Mouse (Mus musculus) Muller cell, postnatal 12 days (primary cell): Measurements from ENCODE around the gene Plk1.
A peak's percentile ranks its signal among the peaks of the same experiment; 100 is the strongest.

Source experiments
- DNase-seq: peaks from one replicate; pipeline ENCODE4 v3.0.0-alpha.2; 2015; ENCODE audit errors: inconsistent ontology term

The Plk1 gene

GRCm38 (mm10) chr7:122191097-122191496, 31.9 kb downstream of the Plk1 start:
- no peak for DNase-seq

- no peak for DNase-seq
Observed at GRCm38 (mm10) chr7:122193919-122194318, 34.7 kb downstream of the Plk1 start.

- no peak for DNase-seq
Observed at GRCm38 (mm10) chr7:122196771-122197170, 37.5 kb downstream of the Plk1 start.

- peak; percentile 27 for DNase-seq
Observed at GRCm38 (mm10) chr7:122197306-122197705, 38.1 kb downstream of the Plk1 start.

- DNase-seq = peak; percentile 10
Observed at GRCm38 (mm10) chr7:122199296-122199695, 40.1 kb downstream of the Plk1 start.

- DNase-seq = no peak
Observed at GRCm38 (mm10) chr7:122203936-122204335, 44.7 kb downstream of the Plk1 start.

GRCm38 (mm10) chr7:122206121-122206520, 46.9 kb downstream of the Plk1 start:
- DNase-seq = no peak

GRCm38 (mm10) chr7:122208276-122209021, 49.2 kb downstream of the Plk1 start:
- no peak for DNase-seq

- peak; percentile 35 for DNase-seq
Observed at GRCm38 (mm10) chr7:122219315-122219801, 60.1 kb downstream of the Plk1 start, which contains the start of gene Chp2. Chp2 (plus strand) TSS chr7:122219496.
